Mouse (Mus musculus) CH12.LX (cell line): ENCODE data around the gene Tmem19. TPM values are rescaled to one million over a fixed set of nuclear protein-coding genes. Genes with fewer than 3 reads are reported as not detected.

ENCODE experiments used
- DNase-seq: peaks from one replicate; pipeline ENCODE4 v3.0.0-alpha.2; 2013; ENCODE audit errors: extremely low read depth
- H3K27ac ChIP-seq: 2 replicates; pipeline ENCODE4 v1.5.1; 2012; ENCODE audit warnings: low read depth, mild to moderate bottlenecking, control low read depth, moderate library complexity; ENCODE audit not compliant: insufficient read depth
- H3K27me3 ChIP-seq: replicated peaks from 2 replicates; pipeline ENCODE3; 2012; ENCODE audit warnings: inconsistent platforms
- H3K36me3 ChIP-seq, 2 experiments: replicated peaks in 1 of 2; 2 replicates each; pipeline versions ENCODE3 to v1.6.1; 2012; ENCODE audit warnings: inconsistent platforms in 1 of 2, low read length in 1 of 2, mild to moderate bottlenecking in 1 of 2, mixed read lengths in 1 of 2, moderate library complexity in 1 of 2; ENCODE audit not compliant: control insufficient read depth in 1 of 2, insufficient read depth in 1 of 2
- H3K4me1 ChIP-seq, 2 experiments: 2 replicates each; pipeline ENCODE4 v1.6.1; 2012; ENCODE audit warnings: inconsistent platforms in 1 of 2, moderate library complexity in 1 of 2; ENCODE audit not compliant: insufficient read depth in 2 of 2, control insufficient read depth in 1 of 2
- H3K4me2 ChIP-seq: 2 replicates; pipeline ENCODE4 v1.6.1; 2012; ENCODE audit warnings: low read depth, mild to moderate bottlenecking, control low read depth; ENCODE audit not compliant: poor library complexity, insufficient read depth, severe bottlenecking
- H3K4me3 ChIP-seq, 3 experiments: fragments of 150-350 bp in 1 of 3; sonication (generic) in 1 of 3; replicated peaks in 1 of 3; 2 replicates each; pipeline versions ENCODE3 to v1.5.1; 2011 to 2012; ENCODE audit warnings: low read depth in 2 of 3, low read length in 2 of 3, mild to moderate bottlenecking in 2 of 3, moderate library complexity in 2 of 3, control low read depth in 1 of 3, improper control_type of control experiment in 1 of 3, inconsistent platforms in 1 of 3, mixed read lengths in 1 of 3; ENCODE audit not compliant: poor library complexity in 1 of 3
- H3K79me2 ChIP-seq: replicated peaks from 2 replicates; pipeline ENCODE4 v1.6.1; 2012; ENCODE audit warnings: mild to moderate bottlenecking, moderate library complexity; ENCODE audit not compliant: control insufficient read depth, poor library complexity, insufficient read depth, severe bottlenecking; ENCODE audit errors: extremely low read depth
- H3K9ac ChIP-seq: 2 replicates; pipeline ENCODE4 v1.6.1; 2012; ENCODE audit warnings: low read depth, mild to moderate bottlenecking, control low read depth, moderate library complexity; ENCODE audit not compliant: insufficient read depth
- H3K9me3 ChIP-seq: replicated peaks from 2 replicates; pipeline ENCODE3; 2012; ENCODE audit warnings: low read length, inconsistent platforms, mixed read lengths
- CHD1 ChIP-seq: IDR thresholded peaks from 2 replicates; pipeline ENCODE4 v1.6.1; 2012; ENCODE audit warnings: low read depth, low read length, improper control_type of control experiment, inconsistent platforms
- E2F4 ChIP-seq: IDR thresholded peaks from 2 replicates; pipeline ENCODE4 v1.6.1; 2011; ENCODE audit warnings: low read depth, low read length, improper control_type of control experiment; ENCODE audit not compliant: insufficient replicate concordance
- ELF1 ChIP-seq: IDR thresholded peaks from 2 replicates; pipeline ENCODE4 v1.6.1; 2014; ENCODE audit warnings: low read depth, mild to moderate bottlenecking, inconsistent platforms, low read length, improper control_type of control experiment
- GABPA ChIP-seq: IDR thresholded peaks from 2 replicates; pipeline ENCODE4 v1.6.1; 2012; ENCODE audit warnings: low read depth, low read length, improper control_type of control experiment, inconsistent platforms; ENCODE audit not compliant: insufficient replicate concordance
- IRF4 ChIP-seq: IDR thresholded peaks from 2 replicates; pipeline ENCODE4 v1.6.1; 2014; ENCODE audit warnings: low read depth, mild to moderate bottlenecking, inconsistent platforms, low read length, improper control_type of control experiment
- JUND ChIP-seq: conservative IDR thresholded peaks from 2 replicates; pipeline ENCODE4 v1.6.1; 2011; ENCODE audit warnings: low read depth, low read length, improper control_type of control experiment
- MAFK ChIP-seq: IDR thresholded peaks from 2 replicates; pipeline ENCODE4 v1.6.1; 2011; ENCODE audit warnings: low read length, improper control_type of control experiment; ENCODE audit not compliant: insufficient replicate concordance
- MAX ChIP-seq: IDR thresholded peaks from 2 replicates; pipeline ENCODE4 v1.6.1; 2011; ENCODE audit warnings: low read length, improper control_type of control experiment
- MYC ChIP-seq: IDR thresholded peaks from 2 replicates; pipeline ENCODE4 v1.6.1; 2011; ENCODE audit warnings: low read depth, mild to moderate bottlenecking, improper control_type of control experiment, low read length
- NELFE ChIP-seq: IDR thresholded peaks from 2 replicates; pipeline ENCODE4 v1.6.1; 2011; ENCODE audit warnings: low read depth, low read length, improper control_type of control experiment
- NRF1 ChIP-seq: IDR thresholded peaks from 2 replicates; pipeline ENCODE4 v1.6.1; 2014; ENCODE audit warnings: low read depth, mild to moderate bottlenecking, inconsistent platforms, low read length, improper control_type of control experiment, moderate library complexity
- PAX5 ChIP-seq: IDR thresholded peaks from 2 replicates; pipeline ENCODE4 v1.6.1; 2012; ENCODE audit warnings: low read length, inconsistent platforms, mixed read lengths
- POLR2A ChIP-seq: IDR thresholded peaks from 2 replicates; pipeline ENCODE4 v1.6.1; 2011; ENCODE audit warnings: low read depth, mild to moderate bottlenecking, improper control_type of control experiment, low read length
- SMC3 ChIP-seq: IDR thresholded peaks from 2 replicates; pipeline ENCODE4 v1.6.1; 2011; ENCODE audit warnings: low read depth, low read length, improper control_type of control experiment
- TBP ChIP-seq: conservative IDR thresholded peaks from 2 replicates; pipeline ENCODE4 v1.6.1; 2011; ENCODE audit warnings: low read depth, low read length, improper control_type of control experiment
- TCF12 ChIP-seq: IDR thresholded peaks from 2 replicates; pipeline ENCODE4 v1.6.1; 2014; ENCODE audit warnings: low read depth, mild to moderate bottlenecking, inconsistent platforms, low read length, improper control_type of control experiment
- USF2 ChIP-seq: conservative IDR thresholded peaks from 2 replicates; pipeline ENCODE4 v1.6.1; 2011; ENCODE audit warnings: low read depth, low read length, improper control_type of control experiment
- ZC3H11A ChIP-seq: IDR thresholded peaks from 2 replicates; pipeline ENCODE4 v1.6.1; 2012; ENCODE audit warnings: low read depth, mild to moderate bottlenecking, inconsistent platforms, low read length, improper control_type of control experiment
- ZKSCAN1 ChIP-seq: IDR thresholded peaks from 2 replicates; pipeline ENCODE4 v1.6.1; 2012; ENCODE audit warnings: low read depth, inconsistent platforms, low read length, improper control_type of control experiment, borderline replicate concordance
- ZMIZ1 ChIP-seq: IDR thresholded peaks from 2 replicates; pipeline ENCODE4 v1.6.1; 2012; ENCODE audit warnings: low read depth, mild to moderate bottlenecking, inconsistent platforms, low read length, improper control_type of control experiment
- dilution Hi-C: fragments of 300-500 bp; cut with MboI; formaldehyde crosslinking; loops from 2 replicates; pipeline ENCODE4 v1.14.3; 2020; ENCODE audit warnings: low sequenced_read_pairs; ENCODE audit not compliant: extremely low pct_unique_long_range_greater_than_20kb, extremely low pct_ligation_motif_present
- in situ Hi-C: fragments of 300-500 bp; cut with MboI; formaldehyde crosslinking; loops from 3 replicates; pipeline ENCODE4 v1.14.3; 2019; ENCODE audit warnings: low sequenced_read_pairs, low pct_ligation_motif_present, low pct_unique_long_range_greater_than_20kb, mixed read lengths
- polyA plus RNA-seq: library from polyadenylated mRNA; unstranded; fragments of >175 nt; gene quantifications from 2 replicates; pipeline ENCODE4 v1.2.1, GENCODE M21; 2012; ENCODE audit warnings: low read depth; ENCODE audit not compliant: insufficient read length
- total RNA-seq, 2 experiments: library from RNA; depleted of rRNA; stranded (reverse); fragments of 300-350 nt in 1 of 2; fragments of >200 nt in 1 of 2; gene quantifications; 2 replicates each; pipeline ENCODE4 v1.2.3; 2012 to 2014

Tmem19 gene
- total and polyA plus RNA-seq, 3 experiments: 25.7 to 29.3 (median 26.0) TPM

- Histone ChIP-seq H3K27ac (no peak overlapping the region), H3K36me3 (peaks cover 20 to 42% of the 10 kb centered on the region in 2 experiments), H3K27me3 (no peaks in the 10 kb centered on the region), H3K4me2 (no peak overlapping the region), H3K4me3 (no peak overlapping the region), H3K4me1 (peaks cover 3 to 22% of the 10 kb centered on the region in 2 experiments), H3K9ac (no peak overlapping the region), H3K79me2 (peaks cover 6% of the 10 kb centered on the region; the same call in 1 of the 2 replicates), H3K9me3 (no peaks in the 10 kb centered on the region)
- in situ Hi-C loops: no loop called here
- TF ChIP-seq GABPA: no peak
- no peak for TF ChIP-seq MAX
- TF ChIP-seq POLR2A: no peak
- TF ChIP-seq MAFK: no peak
- no peak for TF ChIP-seq PAX5
- no peak for TF ChIP-seq IRF4
- no peak for DNase-seq
- dilution Hi-C loops: no loop called here
Observed at GRCm38 (mm10) chr10:115356106-115356505, 6.2 kb downstream of the Tmem19 start.

DNA sequence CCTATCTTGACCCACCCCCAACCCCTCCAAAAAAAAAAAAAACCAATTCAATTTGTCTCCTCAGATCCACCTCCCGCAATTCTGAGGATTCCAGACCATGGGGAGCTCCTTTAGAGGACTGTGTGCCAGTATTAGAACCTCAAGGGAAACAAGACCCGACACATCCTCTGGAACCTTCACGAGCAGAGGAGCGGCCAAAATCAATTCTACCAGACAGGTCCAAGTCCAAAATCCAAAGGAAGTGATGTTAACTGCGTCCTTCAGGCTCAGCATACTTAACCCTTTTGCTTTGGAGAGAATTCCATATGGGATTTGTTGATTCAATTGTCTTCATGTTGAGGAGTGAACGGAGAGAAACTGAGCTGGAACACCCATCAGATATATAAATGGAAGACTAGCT lies 7.3 kb downstream of the Tmem19 start:
- Histone ChIP-seq H3K4me2 (no peak overlapping the region), H3K9ac (no peak overlapping the region), H3K27ac (no peak overlapping the region)
- no peak for TF ChIP-seq TBP
- no peak for TF ChIP-seq USF2
- TF ChIP-seq GABPA: no peak
- no peak for TF ChIP-seq JUND
- TF ChIP-seq MYC: no peak
- TF ChIP-seq NELFE: no peak
- no peak for TF ChIP-seq ZC3H11A
- no peak for TF ChIP-seq NRF1
- TF ChIP-seq CHD1: no peak
- TF ChIP-seq ELF1: no peak
- no peak for TF ChIP-seq SMC3
- TF ChIP-seq TCF12: no peak
- no peak for TF ChIP-seq E2F4
- no peak for TF ChIP-seq ZKSCAN1
- TF ChIP-seq ZMIZ1: no peak
- TF ChIP-seq, all 38 proteins: peak for 0
- Histone ChIP-seq H3K27me3 (no peaks in the 10 kb centered on the region), H3K79me2 (no peaks in the 10 kb centered on the region), H3K36me3 (peaks cover 20 to 47% of the 10 kb centered on the region in 2 experiments), H3K4me1 (peaks cover 8 to 20% of the 10 kb centered on the region in 2 experiments), H3K9me3 (no peaks in the 10 kb centered on the region), H3K4me3 (no peak overlapping the region)
- dilution Hi-C loops (no loop called here), in situ Hi-C loops (no loop called here)
- DNase-seq: no peak
